Mouse (Mus musculus) gastrocnemius, postnatal 25 days (tissue): ENCODE results near the gene Abhd6. TPM values are rescaled to one million over a fixed set of nuclear protein-coding genes. Genes with fewer than 3 reads are reported as not detected.
"Not testable (repeated sequence)": the region's sequence is repeated elsewhere in the genome, so short reads cannot be mapped to it uniquely, and the experiment has no call there.

Source experiments
- DNase-seq: peaks from one replicate; pipeline ENCODE4 v3.0.0; 2022
- total RNA-seq, 2 experiments: library from RNA; stranded (reverse); gene quantifications; 1 replicate in 1 of 2; 2 replicates in 1 of 2; pipeline ENCODE4 v1.2.3; 2021

Abhd6 gene
- total RNA-seq, 2 experiments from 2014 or later: 4.0 to 4.2 TPM

DNA sequence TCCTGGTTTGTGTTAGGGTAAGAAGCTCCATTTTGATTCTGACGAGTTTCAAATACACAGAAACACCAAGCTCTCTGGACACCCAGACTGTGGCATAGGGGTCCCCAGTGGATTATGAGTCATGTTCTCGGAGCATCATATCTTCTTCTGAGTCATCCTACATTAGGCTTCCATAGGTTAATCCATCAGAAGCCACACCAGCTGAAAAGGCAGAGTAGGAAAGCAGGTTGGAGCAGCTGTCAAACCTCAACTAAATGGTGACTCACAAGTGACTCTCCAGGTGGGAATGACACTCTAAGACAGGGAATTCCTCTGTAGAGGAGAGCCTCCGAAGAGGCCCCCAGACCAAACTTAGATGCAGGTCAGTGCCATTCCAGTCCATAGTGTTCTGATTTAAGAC, 3.7 kb upstream of the Abhd6 start:
- no peak for DNase-seq

DNA sequence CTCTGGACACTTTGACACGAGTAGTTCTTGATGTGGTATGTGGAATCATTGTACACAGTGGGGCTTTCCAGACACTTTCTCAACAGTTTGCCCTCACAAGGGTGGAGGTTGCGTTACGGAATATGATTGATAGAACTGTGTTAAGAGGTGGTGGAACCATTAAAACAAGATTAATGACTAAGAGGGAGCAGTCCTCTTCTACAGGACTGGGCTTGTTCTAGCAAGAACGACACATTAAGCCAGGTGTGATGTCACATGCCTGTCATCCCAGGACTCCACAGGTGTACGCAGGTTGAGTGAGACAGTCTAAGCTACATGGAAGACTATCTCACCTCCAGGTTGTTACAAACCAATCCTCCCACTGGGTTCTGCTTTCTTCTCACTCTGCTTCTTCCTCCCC, 3.3 kb upstream of the Abhd6 start:
- DNase-seq: no peak

DNA sequence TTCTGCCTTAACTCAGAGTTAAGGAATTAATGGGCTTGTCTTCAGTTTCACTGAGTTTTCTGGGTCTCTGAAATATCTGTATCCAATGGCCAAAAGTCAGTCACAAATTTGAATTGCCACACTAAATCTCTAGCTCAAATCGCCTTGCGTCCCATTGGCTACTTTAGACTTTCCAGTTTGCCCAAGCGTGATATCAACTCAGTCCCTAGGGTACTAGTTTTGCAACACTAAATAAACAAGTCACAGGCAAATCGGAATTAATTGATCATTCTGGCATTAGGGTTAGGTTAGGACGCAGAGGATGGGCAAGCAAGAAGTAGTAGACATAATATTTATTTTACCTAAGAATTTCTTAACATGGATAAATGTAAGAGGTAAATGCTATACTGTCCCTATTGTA, 2.5 kb upstream of the Abhd6 start:
- no peak for DNase-seq

DNA sequence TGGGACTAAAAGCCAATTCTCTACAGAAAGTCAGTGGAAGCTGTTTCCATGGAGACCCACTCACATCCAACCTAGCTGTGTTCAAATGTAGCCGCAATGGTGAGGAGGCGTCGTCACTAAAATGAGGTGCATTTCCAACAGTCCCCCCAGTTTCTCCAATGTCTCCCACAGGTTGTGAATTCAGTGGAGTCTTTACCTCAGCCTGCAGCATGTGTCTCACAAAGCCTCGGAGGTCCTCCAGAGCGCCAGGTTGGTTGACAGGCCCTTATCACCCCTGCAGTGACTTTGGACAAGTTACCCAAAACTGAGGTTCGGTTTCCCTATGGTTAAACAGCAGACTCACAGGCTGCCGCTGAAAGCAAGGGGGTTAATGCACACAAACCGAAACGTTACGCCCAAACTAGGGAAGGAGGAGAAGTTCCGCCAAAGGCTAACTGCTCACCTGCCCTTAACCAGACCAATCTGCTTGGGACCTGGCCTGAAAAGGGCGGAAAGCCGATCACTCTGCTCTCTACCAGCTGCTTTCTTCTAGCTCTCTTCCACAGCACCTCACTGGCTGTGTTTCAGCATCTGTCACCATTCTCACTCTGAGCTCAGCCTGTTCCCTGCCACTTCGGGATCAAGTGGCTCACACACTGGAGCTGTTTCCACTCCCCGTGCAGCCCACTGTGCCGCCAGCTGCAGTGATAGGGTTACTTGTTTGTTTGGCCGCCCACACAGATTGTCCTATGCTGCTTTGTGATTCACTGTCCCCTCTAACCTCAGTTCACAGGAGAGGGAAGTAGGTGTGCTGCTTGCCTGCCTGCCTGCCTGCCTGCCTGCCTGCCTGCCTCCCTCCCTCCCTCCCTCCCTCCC, 1.6 kb upstream of the Abhd6 start:
- no peak for DNase-seq

DNA sequence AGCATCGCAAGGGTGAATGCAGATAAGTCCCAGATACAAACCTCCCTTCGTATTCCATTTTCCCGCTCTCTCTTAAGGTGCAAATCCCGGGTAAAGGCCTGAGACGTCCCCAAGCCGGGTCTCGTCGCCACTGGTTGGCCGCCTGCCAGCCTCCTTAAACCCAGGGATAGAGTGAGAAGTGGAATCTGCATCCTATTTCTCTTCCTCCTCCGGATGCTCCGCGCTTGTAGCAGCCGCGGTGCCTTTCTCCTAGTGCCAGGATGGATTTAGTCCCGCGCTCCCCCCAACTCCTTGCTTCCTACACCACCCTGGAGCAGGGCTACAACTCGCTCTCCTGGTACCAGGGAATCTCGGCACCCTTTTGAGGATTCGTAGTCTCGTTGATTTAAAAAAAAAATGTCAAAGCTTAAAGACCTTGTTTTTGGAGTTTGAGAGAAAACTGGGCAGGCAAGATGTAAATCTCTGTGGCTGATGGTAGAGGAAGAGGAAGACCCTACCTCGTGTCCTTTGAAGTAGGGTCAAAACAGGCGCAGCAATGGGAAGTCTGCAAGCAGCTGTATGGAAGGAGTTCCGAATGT, 480 bp downstream of the Abhd6 start:
- DNase-seq: peak; percentile 16

DNA sequence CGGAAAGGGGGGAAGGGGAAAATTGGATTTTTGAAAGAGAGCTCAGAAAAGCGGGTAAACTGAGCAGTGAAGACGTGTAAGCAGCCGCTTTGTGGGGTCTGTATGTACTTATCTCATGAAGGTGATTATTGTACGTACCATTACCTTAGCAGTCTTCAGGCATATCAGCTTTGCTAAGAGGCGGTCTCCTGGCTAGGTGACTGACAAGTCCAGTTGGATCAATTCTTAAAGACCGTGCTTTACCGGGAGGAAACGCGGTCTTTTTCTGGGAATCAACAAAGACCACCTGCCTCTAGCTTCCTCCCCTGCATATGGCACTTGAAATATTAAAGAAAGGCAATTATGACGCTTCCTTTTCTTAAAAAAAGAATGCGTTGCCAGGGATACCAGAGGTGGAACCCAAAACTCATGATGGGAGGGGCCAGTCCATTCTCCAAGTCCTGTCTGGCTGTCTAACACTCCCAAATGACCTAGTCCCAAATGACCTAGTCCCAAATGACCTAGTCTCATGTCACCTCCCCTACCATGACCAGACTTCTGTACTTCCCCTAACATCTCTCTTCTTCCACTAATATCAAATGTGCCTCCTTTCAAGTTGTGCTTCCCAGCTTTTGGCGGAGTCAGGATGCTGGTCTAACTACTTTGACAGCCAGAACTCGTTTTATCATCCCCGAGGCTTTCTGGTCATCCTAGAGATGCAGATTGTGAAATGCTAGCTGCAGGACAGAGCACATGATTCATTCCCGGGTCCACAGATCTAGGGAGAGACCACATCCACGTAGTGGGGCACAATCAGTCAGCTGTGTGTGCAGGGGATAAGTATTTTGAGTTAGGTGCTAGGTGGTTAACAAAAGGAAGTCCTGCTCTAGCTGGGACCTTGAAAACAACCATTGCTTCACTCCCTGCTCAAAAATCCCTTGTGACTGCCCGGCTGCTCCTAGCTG, 1.3 kb downstream of the Abhd6 start:
- no peak for DNase-seq

DNA sequence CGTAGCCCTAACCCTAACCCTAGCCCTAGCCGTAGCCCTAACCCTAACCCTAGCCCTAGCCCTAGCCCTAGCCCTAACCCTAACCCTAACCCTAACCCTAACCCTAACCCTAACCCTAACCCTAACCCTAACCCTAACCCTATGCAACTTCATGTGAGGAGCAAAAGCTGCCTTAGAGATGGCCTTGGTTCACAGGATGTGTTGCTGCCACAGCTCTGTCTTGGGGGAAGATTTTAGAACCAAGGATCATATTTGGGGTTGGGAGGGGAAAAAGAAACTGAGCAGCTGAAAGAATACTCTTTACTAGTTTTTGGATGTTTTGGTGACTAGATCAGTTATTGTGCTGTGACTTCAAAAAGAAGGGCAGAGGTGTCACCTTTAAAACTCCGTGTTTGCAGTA, 3.4 kb downstream of the Abhd6 start:
- not testable (repeated sequence) for DNase-seq

DNA sequence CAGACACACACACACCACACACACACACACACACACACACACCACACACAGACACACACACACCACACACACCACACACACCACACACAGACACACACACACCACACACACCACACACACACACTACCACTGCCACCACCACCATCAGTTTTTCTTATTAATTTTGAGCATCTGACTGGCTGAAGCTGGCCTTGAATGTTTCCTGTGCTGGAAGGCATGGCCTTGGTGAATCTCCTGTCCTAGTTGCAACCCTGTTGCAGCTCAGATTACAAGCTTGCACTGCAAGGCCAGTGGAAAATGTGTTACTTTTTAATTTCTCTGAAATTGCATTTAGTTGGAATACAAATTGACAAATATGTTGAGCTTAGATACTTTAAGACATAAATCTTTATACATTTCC, 4.4 kb downstream of the Abhd6 start:
- DNase-seq: no peak

DNA sequence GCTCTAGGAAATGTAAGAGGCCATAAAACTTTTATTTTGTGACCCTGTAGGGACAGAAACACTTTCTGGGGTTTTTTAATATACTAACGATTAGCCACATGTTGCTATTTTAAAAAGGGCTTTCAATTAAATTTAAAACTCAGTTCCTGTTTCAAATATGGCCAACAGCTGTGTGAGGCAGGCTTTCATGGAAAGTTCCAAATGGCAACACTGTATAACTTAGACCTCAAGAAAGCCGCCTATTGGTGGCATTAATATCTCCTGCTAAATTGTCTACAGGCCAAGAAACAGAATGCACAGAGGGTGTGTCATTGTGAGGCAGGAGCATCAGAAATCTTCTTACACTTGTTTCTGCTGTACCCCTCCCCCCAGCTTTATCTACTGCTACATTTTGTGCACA, 4.8 kb downstream of the Abhd6 start:
- DNase-seq: no peak

DNA sequence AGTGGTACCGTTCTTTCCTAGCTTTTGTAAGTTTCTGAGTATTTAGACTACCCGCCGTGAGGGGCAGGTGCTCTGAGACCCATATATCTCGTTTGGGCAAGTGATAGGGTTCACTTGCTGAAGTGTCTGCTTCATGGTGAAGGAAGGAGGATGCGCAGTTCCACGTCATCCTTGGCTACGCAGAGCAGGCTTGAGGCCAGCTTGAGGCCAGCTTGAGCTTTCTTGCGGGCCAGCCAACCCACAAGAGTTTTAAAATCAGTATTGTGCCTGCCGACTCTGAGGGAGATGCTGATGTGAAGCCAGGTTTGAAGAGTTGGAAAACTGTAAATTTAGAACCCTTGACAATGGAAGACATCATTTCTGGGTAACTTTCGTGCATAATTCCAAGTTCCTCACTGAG, 5.2 kb downstream of the Abhd6 start:
- DNase-seq: no peak

DNA sequence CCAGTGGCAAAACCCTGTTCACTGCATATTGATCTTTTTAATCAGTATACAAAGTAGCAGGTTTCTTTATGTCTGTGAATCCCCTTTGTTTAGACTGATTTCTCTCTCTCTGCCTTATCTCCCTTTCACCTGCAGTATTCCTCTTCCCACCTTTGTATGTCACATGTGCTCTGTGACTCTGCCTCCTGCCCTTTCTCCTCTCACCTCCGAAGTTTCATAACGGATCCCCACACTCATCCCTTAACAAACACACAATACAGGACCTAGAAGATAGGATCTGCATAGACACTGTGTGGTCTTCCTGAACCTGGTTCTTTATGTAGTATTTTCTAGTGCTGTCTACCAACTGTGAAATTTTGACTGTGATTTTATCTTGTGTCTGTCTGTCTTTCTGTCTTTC, 8.6 kb downstream of the Abhd6 start:
- DNase-seq: no peak

DNA sequence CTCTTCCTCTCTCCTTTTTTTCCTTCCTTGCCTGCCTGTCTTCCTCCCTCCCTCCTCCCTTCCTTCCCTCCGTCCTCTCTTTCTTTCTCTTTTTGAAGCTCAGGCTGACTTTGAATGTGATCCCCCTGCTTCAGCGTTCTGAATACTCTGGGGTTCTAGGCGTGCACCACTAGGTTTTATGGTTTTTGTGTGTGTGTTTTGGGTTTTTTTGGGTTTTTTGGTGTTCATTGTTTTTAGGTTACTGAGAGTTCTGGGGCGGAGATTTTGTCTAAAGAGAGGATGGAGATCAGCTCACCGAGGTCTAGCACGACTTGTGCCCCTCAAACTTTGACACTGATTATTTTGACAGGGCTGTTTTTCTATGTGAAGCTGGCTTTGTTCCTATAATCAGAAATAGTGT, 9.2 kb downstream of the Abhd6 start:
- DNase-seq: no peak

DNA sequence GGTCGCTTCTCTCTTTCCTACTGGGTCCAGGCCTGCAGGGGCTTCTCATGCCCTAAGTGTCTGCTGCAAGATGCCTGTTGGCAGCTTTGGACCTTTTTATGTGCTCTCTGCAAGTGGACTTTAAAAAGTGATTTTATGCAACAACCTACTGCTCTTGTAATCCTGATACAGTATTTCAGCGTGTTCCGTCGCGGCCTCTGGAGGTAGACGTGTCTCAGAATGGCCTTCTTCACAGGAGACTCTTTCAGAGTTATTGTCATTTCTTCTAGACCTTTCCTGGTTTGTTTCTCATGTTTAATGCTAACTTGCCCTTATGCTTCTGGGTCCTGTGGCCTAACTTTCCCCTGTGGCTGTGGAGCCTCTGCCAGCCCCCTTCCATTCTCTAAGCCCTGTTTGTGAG, 13.1 kb downstream of the Abhd6 start:
- DNase-seq: no peak

DNA sequence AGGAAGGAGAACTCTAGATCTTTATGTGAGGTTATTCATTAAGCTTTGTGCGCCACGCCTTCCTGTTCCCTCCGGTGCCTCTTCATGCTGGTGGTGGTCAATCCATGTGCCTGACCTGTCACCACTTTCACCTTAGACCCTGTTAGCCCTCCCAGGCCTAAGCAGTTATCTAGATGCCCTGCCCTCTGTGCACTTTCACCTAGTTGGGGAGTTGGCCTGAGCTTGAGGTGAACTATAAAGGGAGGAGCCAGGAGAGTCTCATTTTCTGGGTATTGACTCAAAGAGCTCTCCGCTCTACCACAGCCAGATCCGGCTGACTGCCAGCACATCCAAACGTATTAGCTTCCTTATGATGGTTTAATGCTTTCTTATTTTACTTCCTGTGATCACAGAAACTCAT, 13.6 kb downstream of the Abhd6 start:
- DNase-seq: no peak

DNA sequence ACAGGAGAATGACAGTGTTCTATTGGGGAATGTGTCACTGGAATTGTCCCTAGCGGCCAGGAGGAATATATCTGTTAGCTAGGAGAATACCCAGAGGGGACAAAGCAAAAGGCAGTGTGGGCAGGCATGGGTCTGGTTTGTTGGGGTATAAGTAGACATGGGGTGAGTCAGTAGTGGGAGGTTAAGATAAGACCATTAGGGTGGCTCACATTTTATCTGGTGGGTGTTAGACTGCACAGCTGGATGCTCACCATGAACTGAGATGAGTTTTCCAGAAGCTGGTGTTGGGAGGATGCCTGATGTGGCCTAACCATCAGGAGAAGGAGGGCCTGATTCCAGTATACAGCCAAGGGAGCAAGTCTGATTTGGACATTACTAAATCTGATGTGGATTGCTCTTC, 14.2 kb downstream of the Abhd6 start:
- no peak for DNase-seq

DNA sequence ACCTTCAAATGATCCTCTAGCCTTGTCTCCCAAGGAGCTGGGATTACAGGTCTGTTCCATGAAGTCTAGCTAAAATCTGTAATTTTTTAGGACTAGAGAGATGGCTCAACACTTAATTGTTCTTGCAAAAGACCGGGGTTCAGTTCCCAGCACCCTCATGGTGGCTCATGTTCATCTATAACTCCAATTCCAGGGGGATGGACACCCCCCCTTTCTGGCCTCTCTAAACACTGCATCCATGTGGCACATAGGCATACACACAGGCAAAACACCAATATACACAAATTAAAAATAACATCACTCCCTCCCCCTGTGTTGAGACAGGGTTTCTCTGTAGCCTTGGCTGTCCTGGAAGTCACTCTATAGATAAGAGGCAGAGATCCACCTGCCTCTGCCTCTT, 17.3 kb downstream of the Abhd6 start:
- no peak for DNase-seq

DNA sequence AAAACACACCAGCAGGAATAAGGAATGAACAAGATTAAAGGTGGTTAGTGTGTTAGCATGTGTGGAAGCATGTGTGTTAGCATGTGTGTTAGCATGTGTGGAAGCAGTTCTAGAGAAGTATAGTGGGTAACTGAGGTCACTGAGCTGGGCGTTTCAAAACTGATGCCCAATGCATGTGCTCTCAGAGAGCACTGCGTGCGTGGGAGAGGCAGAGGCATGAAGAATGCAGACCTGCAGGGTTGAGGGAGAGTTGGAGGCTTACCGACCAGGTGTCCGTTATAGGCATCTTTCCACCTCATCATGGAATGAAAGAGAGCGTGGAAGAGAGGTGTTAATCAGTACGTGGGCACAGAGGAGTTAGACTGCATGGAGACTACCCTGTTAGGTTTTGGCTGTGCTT, 17.8 kb downstream of the Abhd6 start:
- DNase-seq: no peak

DNA sequence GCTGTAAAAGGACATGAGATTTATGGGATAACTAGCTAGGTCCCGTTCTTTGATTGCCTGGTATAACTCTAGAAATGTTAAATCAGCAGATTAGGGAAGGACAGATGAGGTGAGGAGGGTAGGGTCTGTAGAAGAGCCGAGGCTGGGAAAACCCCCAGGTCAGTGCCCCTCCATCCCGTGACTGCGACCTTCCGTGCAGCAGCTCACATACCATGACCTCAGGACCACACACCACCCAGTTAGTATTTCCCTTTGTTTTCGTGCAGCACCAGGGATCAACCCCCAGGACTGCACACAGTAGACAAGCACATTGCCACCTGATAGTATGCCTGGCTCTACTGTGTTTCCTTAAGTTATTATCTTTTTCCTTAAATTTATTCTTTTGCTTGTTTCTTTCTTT, 21.8 kb downstream of the Abhd6 start:
- DNase-seq: no peak

DNA sequence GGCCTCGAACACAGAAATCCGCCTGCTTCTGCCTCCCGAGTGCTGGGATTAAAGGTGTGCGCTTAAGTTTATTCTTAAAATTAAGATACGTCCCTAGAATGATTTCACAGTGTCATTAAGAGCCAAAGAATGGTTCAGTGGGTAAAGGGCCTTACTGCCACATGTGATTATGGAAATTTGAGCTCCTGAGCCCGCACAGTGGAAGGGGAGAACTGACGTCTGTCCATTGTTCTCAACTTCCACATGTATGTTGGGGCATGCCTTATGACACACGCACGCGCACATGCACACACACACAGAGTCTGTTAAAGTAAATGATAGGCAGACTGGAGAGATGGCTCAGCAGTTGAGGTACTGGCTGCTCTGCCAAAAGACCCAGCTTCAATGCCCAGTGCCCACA, 22.2 kb downstream of the Abhd6 start:
- no peak for DNase-seq

DNA sequence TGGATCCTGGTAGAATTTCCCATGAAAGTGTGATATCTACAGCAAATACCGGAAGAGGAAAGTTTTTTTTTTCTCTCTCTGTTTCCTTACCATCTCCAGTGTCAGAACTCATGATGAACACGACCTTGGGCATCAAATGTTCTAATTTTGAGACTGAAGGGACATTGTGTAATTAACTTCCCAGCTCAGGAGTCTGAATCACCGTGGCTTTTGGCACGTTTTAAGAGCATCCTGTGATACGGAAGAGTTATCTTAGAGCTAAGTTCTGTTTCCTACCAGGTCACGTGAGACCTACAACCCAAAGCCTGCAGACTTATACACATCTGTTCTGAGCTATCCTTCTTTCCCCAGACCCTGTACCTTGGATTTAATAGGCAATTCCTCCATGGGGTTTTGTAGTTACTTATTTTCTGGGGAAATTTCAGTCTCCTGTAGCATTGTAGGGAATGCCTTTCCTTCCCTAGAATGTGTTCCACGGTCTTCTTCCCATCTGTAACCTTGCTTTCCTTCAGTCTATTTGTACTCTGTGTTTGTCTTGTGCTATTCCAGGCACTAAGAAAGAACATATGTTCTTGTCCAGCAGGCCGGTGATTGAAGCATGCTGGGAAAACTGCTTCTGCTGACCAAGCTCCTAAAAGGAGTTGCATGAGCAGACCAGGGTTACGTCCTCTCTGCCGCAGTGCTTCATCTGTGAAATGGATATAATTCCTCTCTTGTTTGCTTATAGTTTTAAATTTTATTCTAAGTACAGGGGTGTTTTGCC, 24.2 kb downstream of the Abhd6 start:
- no peak for DNase-seq

DNA sequence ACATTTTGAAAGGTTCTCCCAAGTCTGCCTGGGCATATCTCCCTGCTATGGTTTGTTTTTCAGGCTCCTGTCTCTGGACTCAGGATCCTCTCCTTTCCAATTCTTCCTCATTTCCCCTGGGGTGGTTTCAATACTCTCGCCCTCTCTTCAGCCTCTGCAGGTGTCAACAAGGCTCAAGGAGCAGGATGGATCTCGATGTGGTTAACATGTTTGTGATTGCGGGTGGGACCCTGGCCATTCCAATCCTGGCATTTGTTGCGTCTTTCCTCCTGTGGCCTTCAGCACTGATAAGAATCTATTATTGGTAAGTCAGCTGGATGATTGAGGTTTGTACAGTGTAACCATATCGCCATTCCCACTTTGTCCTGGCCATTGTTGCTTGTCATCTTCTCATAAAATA, 25.4 kb downstream of the Abhd6 start:
- no peak for DNase-seq

DNA sequence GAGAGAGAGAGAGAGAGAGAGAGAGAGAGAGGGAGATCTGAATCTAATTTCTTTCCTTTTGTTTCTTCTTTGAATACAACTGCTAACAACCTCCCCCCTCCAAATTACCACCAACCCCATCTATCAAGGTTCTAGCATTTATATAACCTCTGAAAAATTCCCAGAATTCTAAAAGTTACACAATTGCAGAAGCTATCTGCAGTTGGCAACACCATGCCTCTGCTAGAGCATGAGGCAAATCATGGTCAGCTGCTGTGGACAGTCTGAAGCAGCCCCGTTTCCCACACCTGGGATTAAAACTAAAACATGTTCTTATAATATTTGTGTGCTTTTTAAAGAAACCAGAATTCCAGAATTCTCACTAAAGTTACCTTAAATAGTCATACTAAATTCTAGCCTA, 27.1 kb downstream of the Abhd6 start:
- DNase-seq: no peak
